Mouse (Mus musculus) embryonic facial prominence, embryonic 15.5 days (tissue): ENCODE measurements around the gene D17Wsu92e. TPM values are rescaled to one million over a fixed set of nuclear protein-coding genes. Genes with fewer than 3 reads are reported as not detected.

Experiments used
- ATAC-seq: fragments of 200-750 bp; cut with Nextera tagmentation; 2 replicates; pipeline ENCODE4 v1.8.0; 2017; ENCODE audit warnings: low read depth, moderate TSS enrichment; ENCODE audit not compliant: insufficient number of reproducible peaks, low FRiP score, low TSS enrichment
- H3K27ac ChIP-seq: fragments of 300-500 bp; sonication (generic); replicated peaks from 2 replicates; pipeline ENCODE4 v1.5.1; 2015; ENCODE audit warnings: mild to moderate bottlenecking, inconsistent platforms
- H3K27me3 ChIP-seq: fragments of 300-500 bp; sonication (generic); 2 replicates; pipeline ENCODE4 v1.6.1; 2015; ENCODE audit warnings: inconsistent platforms
- H3K36me3 ChIP-seq: fragments of 300-500 bp; sonication (generic); 2 replicates; pipeline ENCODE4 v1.6.1; 2015; ENCODE audit warnings: mild to moderate bottlenecking, inconsistent platforms
- H3K4me1 ChIP-seq: fragments of 300-500 bp; sonication (generic); 2 replicates; pipeline ENCODE4 v1.6.1; 2015; ENCODE audit warnings: inconsistent platforms
- H3K4me2 ChIP-seq: fragments of 300-500 bp; sonication (generic); replicated peaks from 2 replicates; pipeline ENCODE4 v1.6.1; 2015; ENCODE audit warnings: mild to moderate bottlenecking, inconsistent platforms
- H3K4me3 ChIP-seq: fragments of 300-500 bp; sonication (generic); replicated peaks from 2 replicates; pipeline ENCODE4 v1.5.1; 2015; ENCODE audit warnings: mild to moderate bottlenecking, inconsistent platforms
- H3K9ac ChIP-seq: fragments of 300-500 bp; sonication (generic); 2 replicates; pipeline ENCODE4 v1.6.1; 2015; ENCODE audit warnings: inconsistent platforms
- H3K9me3 ChIP-seq: fragments of 300-500 bp; sonication (generic); replicated peaks from 2 replicates; pipeline ENCODE4 v1.6.1; 2016; ENCODE audit warnings: inconsistent platforms
- WGBS: fragments of 180-500 bp; shearing (Covaris S2); methylation state at CpG from one replicate; pipeline ENCODE4 v1.1.7; 2015; 5-methylcytosine and 5-hydroxymethylcytosine counted together
- polyA plus RNA-seq: library from polyadenylated mRNA; unstranded; fragments of >200 nt; fragmentation: Nextera tagmentation; extraction: Ambion mirVana; gene quantifications from 2 replicates; pipeline ENCODE4 v1.2.1, GENCODE M21; 2015

The D17Wsu92e gene
- polyA plus RNA-seq, 1 experiment from 2014 or later: 18.2 TPM

GRCm38 (mm10) chr17:27726527-27726926 is 93.9 kb downstream of the D17Wsu92e start:
- no peak for ATAC-seq
- WGBS: 29% methylated on average over 7 of the region's 7 CpGs
- H3K9ac ChIP-seq: no peak overlapping the region

GRCm38 (mm10) chr17:27725412-27725811 is 95.0 kb downstream of the D17Wsu92e start:
- peaks cover 8% of the 10 kb centered on the region; the same call in 1 of the 2 replicates for H3K4me1 ChIP-seq
- no peaks in the 10 kb centered on the region for H3K27me3 ChIP-seq
- H3K9ac ChIP-seq: no peak overlapping the region
- no peak overlapping the region for H3K4me3 ChIP-seq
- WGBS: 19% methylated on average over 10 of the region's 10 CpGs
- no peaks in the 10 kb centered on the region for H3K36me3 ChIP-seq
- no peak overlapping the region for H3K4me2 ChIP-seq
- H3K27ac ChIP-seq: no peak overlapping the region
- ATAC-seq: no peak
- H3K9me3 ChIP-seq: no peaks in the 10 kb centered on the region

More at GRCm38 (mm10) chr17:27726527-27726926, 93.9 kb downstream of the D17Wsu92e start:
- H3K4me3 ChIP-seq: no peak overlapping the region
- H3K9me3 ChIP-seq: no peaks in the 10 kb centered on the region
- H3K27me3 ChIP-seq: no peaks in the 10 kb centered on the region
- H3K4me2 ChIP-seq: no peak overlapping the region
- no peaks in the 10 kb centered on the region for H3K36me3 ChIP-seq
- peaks cover 8% of the 10 kb centered on the region; the same call in 1 of the 2 replicates for H3K4me1 ChIP-seq
- no peak overlapping the region for H3K27ac ChIP-seq

- no peak overlapping the region for H3K4me3 ChIP-seq
- 26% methylated on average over 10 of the region's 10 CpGs for WGBS
- no peak overlapping the region for H3K27ac ChIP-seq
- no peak overlapping the region for H3K4me2 ChIP-seq
- H3K27me3 ChIP-seq: no peaks in the 10 kb centered on the region
- H3K9ac ChIP-seq: no peak overlapping the region
- peaks cover 8% of the 10 kb centered on the region; the same call in 1 of the 2 replicates for H3K4me1 ChIP-seq
- no peaks in the 10 kb centered on the region for H3K36me3 ChIP-seq
- no peaks in the 10 kb centered on the region for H3K9me3 ChIP-seq
- ATAC-seq: no peak
Measured at GRCm38 (mm10) chr17:27725011-27725410, 95.4 kb downstream of the D17Wsu92e start.

GRCm38 (mm10) chr17:27724327-27724726 is 96.1 kb downstream of the D17Wsu92e start:
- Histone ChIP-seq H3K9ac (no peak overlapping the region), H3K4me3 (no peak overlapping the region), H3K4me1 (peaks cover 8% of the 10 kb centered on the region; the same call in 1 of the 2 replicates), H3K27me3 (no peaks in the 10 kb centered on the region), H3K36me3 (no peaks in the 10 kb centered on the region), H3K9me3 (no peaks in the 10 kb centered on the region), H3K27ac (no peak overlapping the region), H3K4me2 (no peak overlapping the region)
- no peak for ATAC-seq
- 13% methylated on average over 3 of the region's 3 CpGs for WGBS

- H3K27ac ChIP-seq: no peak overlapping the region
- H3K9ac ChIP-seq: no peak overlapping the region
- H3K9me3 ChIP-seq: no peaks in the 10 kb centered on the region
- H3K4me2 ChIP-seq: no peak overlapping the region
- H3K27me3 ChIP-seq: no peaks in the 10 kb centered on the region
- no peak overlapping the region for H3K4me3 ChIP-seq
- H3K4me1 ChIP-seq: peaks cover 17% of the 10 kb centered on the region
- WGBS: 77% methylated on average over 9 of the region's 9 CpGs
- ATAC-seq: no peak
- no peaks in the 10 kb centered on the region for H3K36me3 ChIP-seq
Measured at GRCm38 (mm10) chr17:27721125-27721664, 99.3 kb downstream of the D17Wsu92e start.

GRCm38 (mm10) chr17:27720326-27720725 is 100.1 kb downstream of the D17Wsu92e start:
- Histone ChIP-seq H3K4me3 (no peak overlapping the region), H3K27ac (no peak overlapping the region), H3K9me3 (no peaks in the 10 kb centered on the region), H3K4me1 (peaks cover 12% of the 10 kb centered on the region), H3K27me3 (no peaks in the 10 kb centered on the region), H3K9ac (no peak overlapping the region), H3K36me3 (no peaks in the 10 kb centered on the region), H3K4me2 (no peak overlapping the region)
- 45% methylated on average over 9 of the region's 9 CpGs for WGBS
- no peak for ATAC-seq

- Histone ChIP-seq H3K36me3 (no peaks in the 10 kb centered on the region), H3K9me3 (no peaks in the 10 kb centered on the region), H3K27me3 (no peaks in the 10 kb centered on the region), H3K4me1 (peaks cover 8% of the 10 kb centered on the region), H3K9ac (no peak overlapping the region), H3K27ac (no peak overlapping the region), H3K4me2 (no peak overlapping the region), H3K4me3 (no peak overlapping the region)
- WGBS: 57% methylated on average over 14 of the region's 14 CpGs
- ATAC-seq: no peak
Measured at GRCm38 (mm10) chr17:27719663-27720062, 100.8 kb downstream of the D17Wsu92e start.

GRCm38 (mm10) chr17:27718250-27718649 is 102.2 kb downstream of the D17Wsu92e start:
- no peak overlapping the region for H3K9ac ChIP-seq
- H3K36me3 ChIP-seq: no peaks in the 10 kb centered on the region
- H3K27ac ChIP-seq: no peak overlapping the region
- ATAC-seq: no peak
- H3K4me3 ChIP-seq: no peak overlapping the region
- peaks cover 8% of the 10 kb centered on the region for H3K4me1 ChIP-seq
- no peaks in the 10 kb centered on the region for H3K27me3 ChIP-seq
- no peaks in the 10 kb centered on the region for H3K9me3 ChIP-seq
- H3K4me2 ChIP-seq: no peak overlapping the region
- 50% methylated on average over 5 of the region's 5 CpGs for WGBS

- no peak overlapping the region for H3K9ac ChIP-seq
- H3K4me1 ChIP-seq: peaks cover 13% of the 10 kb centered on the region
- peak; percentile 63 for ATAC-seq
- peak overlapping the region; percentile 49 for H3K4me2 ChIP-seq
- no peaks in the 10 kb centered on the region for H3K9me3 ChIP-seq
- H3K4me3 ChIP-seq: peak overlapping the region; percentile 32
- no peak overlapping the region for H3K27ac ChIP-seq
- H3K27me3 ChIP-seq: no peaks in the 10 kb centered on the region
- no peaks in the 10 kb centered on the region for H3K36me3 ChIP-seq
- WGBS: 4% methylated on average over 16 of the region's 16 CpGs
Measured at GRCm38 (mm10) chr17:27716804-27717203, 103.6 kb downstream of the D17Wsu92e start.

- Histone ChIP-seq H3K4me3 (no peak overlapping the region), H3K4me1 (peaks cover 23% of the 10 kb centered on the region), H3K36me3 (no peaks in the 10 kb centered on the region), H3K27me3 (no peaks in the 10 kb centered on the region), H3K9me3 (no peaks in the 10 kb centered on the region), H3K4me2 (no peak overlapping the region), H3K9ac (no peak overlapping the region), H3K27ac (no peak overlapping the region)
- 29% methylated on average over 1 of the region's 1 CpGs for WGBS
- ATAC-seq: no peak
Measured at GRCm38 (mm10) chr17:27712832-27713231, 107.6 kb downstream of the D17Wsu92e start.

- H3K4me3 ChIP-seq: no peak overlapping the region
- ATAC-seq: no peak
- H3K27me3 ChIP-seq: no peaks in the 10 kb centered on the region
- 75% methylated on average over 5 of the region's 5 CpGs for WGBS
- H3K9ac ChIP-seq: no peak overlapping the region
- no peak overlapping the region for H3K27ac ChIP-seq
- H3K9me3 ChIP-seq: no peaks in the 10 kb centered on the region
- H3K4me2 ChIP-seq: no peak overlapping the region
- peaks cover 19% of the 10 kb centered on the region for H3K4me1 ChIP-seq
- no peaks in the 10 kb centered on the region for H3K36me3 ChIP-seq
Measured at GRCm38 (mm10) chr17:27709650-27710049, 110.8 kb downstream of the D17Wsu92e start.
